Mouse (Mus musculus) erythroblast, embryonic 14.5 days (primary cell): ENCODE measurements around the gene Arfgef3.

Experiments
- GATA1 ChIP-seq: IDR thresholded peaks from 2 replicates; pipeline ENCODE4 v1.6.1; 2012; ENCODE audit warnings: low read length, inconsistent platforms, mixed read lengths
- TAL1 ChIP-seq: IDR thresholded peaks from 3 replicates; pipeline ENCODE4 v1.6.1; 2012; ENCODE audit warnings: low read length, inconsistent platforms, mixed read lengths

DNA sequence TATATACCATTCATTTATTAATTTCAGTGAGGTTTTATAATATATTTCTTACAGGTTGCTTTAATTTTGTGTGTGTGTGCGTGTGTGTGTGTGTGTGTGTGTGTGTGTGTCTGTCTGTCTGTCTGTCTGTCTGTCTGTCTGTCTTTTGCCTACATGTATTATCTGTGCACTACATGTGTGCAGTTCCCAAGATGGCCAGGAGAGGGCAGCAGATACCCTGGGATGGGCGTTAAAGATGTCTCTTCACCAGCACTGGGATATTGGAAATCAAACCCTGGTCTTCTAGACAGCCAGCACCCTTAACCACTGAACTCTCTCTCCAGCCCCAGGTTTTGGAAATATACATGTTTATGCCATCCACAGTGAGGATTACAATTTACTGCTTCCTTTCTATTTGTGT is 16.5 kb upstream of the Arfgef3 start:
- TF ChIP-seq GATA1: no peak
- no peak for TF ChIP-seq TAL1
